Mouse (Mus musculus) right cerebral cortex, adult 2 months (tissue): ENCODE results near the gene Clp1.
A peak's percentile ranks its signal among the peaks of the same experiment; 100 is the strongest.
"Not testable (repeated sequence)": the region's sequence is repeated elsewhere in the genome, so short reads cannot be mapped to it uniquely, and the experiment has no call there.

Source experiments
- DNase-seq, 2 experiments: peaks; one replicate each; pipeline ENCODE4 v3.0.0; 2021 to 2022; ENCODE audit warnings: low spot score in 2 of 2

Gene Clp1

GRCm38 (mm10) chr2:84738271-84738911, 11.2 kb upstream of the Clp1 start:
- DNase-seq: no peak

- no peak for DNase-seq
These were observed 10.3 kb upstream of the Clp1 start for GRCm38 (mm10) chr2:84737451-84737925.

GRCm38 (mm10) chr2:84736312-84737161, 9.4 kb upstream of the Clp1 start:
- no peak for DNase-seq

- no peak for DNase-seq
These were observed 8.3 kb upstream of the Clp1 start for GRCm38 (mm10) chr2:84735346-84735920.

- DNase-seq: no peak
These were observed 7.8 kb upstream of the Clp1 start for GRCm38 (mm10) chr2:84734919-84735318.

- DNase-seq: peak; percentile 49 to 64
These were observed 7.3 kb upstream of the Clp1 start for GRCm38 (mm10) chr2:84734351-84734864.

- DNase-seq: peak; percentile 75 to 82
These were observed 6.6 kb upstream of the Clp1 start, which contains the start of gene Ypel4 for GRCm38 (mm10) chr2:84733579-84734300. Ypel4 (plus strand) TSS chr2:84734058.

- DNase-seq: no peak
These were observed 5.2 kb upstream of the Clp1 start for GRCm38 (mm10) chr2:84732394-84732793.

- DNase-seq: no peak
These were observed 4.1 kb upstream of the Clp1 start for GRCm38 (mm10) chr2:84731206-84731605.

- DNase-seq: not testable (repeated sequence)
These were observed 1.0 kb upstream of the Clp1 start for GRCm38 (mm10) chr2:84728191-84728590.

- no peak for DNase-seq
These were observed 434 bp downstream of the Clp1 start for GRCm38 (mm10) chr2:84726716-84727115.

GRCm38 (mm10) chr2:84725770-84726169, 1.4 kb downstream of the Clp1 start:
- DNase-seq: no peak

- DNase-seq: no peak
These were observed 3.3 kb downstream of the Clp1 start for GRCm38 (mm10) chr2:84723856-84724255.

- DNase-seq: no peak
These were observed 6.0 kb downstream of the Clp1 start for GRCm38 (mm10) chr2:84721182-84721581.

GRCm38 (mm10) chr2:84720718-84721117, 6.4 kb downstream of the Clp1 start:
- DNase-seq: no peak

- no peak for DNase-seq
These were observed 9.8 kb downstream of the Clp1 start for GRCm38 (mm10) chr2:84717357-84717756.

GRCm38 (mm10) chr2:84716423-84717355, 10.5 kb downstream of the Clp1 start:
- no peak for DNase-seq

GRCm38 (mm10) chr2:84715562-84716361, 11.4 kb downstream of the Clp1 start:
- DNase-seq: peak; percentile 62 to 82

GRCm38 (mm10) chr2:84714811-84715561, 12.2 kb downstream of the Clp1 start, which contains the start of gene Zdhhc5:
Zdhhc5 (minus strand) TSS chr2:84715180.
- peak; percentile 97 to 99 for DNase-seq
